Mouse (Mus musculus): ENCODE measurements around the gene Nat8l.
A peak's percentile ranks its signal among the peaks of the same experiment; 100 is the strongest.

- TF ChIP-seq CTCF (conservative IDR thresholded peaks at IDR 0.05; ENCODE audit: insufficient read depth, insufficient read length, low read depth, low read length) (peak; percentile 57), POLR2A (IDR thresholded peaks at IDR 0.05; ENCODE audit: low read depth, low read length) (no peak)
Observed at GRCm38 (mm10) chr5:33994671-33995625, 836 bp upstream of the Nat8l start.
